ENCODE assay signal across 8 mouse cellular contexts in the genomic region with DNA sequence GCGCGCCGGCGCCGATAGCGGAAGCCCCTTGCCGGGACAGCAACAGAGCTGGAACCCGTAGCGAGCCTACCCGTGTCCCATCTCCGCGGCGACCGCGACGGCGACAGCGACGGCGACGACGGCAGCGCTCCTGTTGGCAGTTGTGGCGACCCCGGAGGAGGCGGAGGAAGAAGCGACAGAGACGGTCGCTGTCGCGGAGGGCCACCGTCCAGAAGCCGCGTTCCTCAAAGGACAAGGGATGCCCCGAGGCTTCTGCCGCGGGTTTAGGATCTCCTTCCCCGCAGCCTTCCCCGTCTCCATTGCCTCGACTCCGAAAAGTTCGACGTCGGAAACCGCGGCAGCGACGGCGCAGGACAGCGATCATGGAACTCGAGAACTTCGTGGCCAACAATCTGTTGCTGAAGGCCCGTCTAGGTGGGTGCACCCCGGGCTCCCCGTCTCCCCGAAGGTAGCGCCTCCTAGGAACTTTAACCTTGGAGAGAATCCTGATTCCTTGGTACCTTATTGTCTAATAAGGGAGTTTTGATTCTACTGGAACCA. TPM values are rescaled to one million over a fixed set of nuclear protein-coding genes. Genes with fewer than 3 reads are reported as not detected.
DNase-seq lines count a peak whose midpoint lies in the region; ATAC-seq and TF ChIP-seq lines count a peak whose summit lies in the region.

No protein-coding gene starts in this region.

- peak overlapping the region; percentile 70 for H3K4me3 ChIP-seq in heart, embryonic 16.5 days (ENCODE audit: low read length)
- peak overlapping the region; percentile 65 for H3K4me3 ChIP-seq in forebrain, postnatal 0 days (ENCODE audit: low read depth, low read length)

- under 1% methylated on average over 57 of the region's 57 CpGs for WGBS in heart, embryonic 16.5 days
- WGBS in forebrain, postnatal 0 days, result under 1% methylated on average over 57 of the region's 57 CpGs

- H3K27me3 ChIP-seq in heart, embryonic 16.5 days (ENCODE audit: control insufficient read depth, insufficient read depth, low read length), result no peaks in the 10 kb centered on the region
- H3K27me3 ChIP-seq in forebrain, postnatal 0 days (ENCODE audit: insufficient read depth, low read length), result no peaks in the 10 kb centered on the region

- no peaks in the 10 kb centered on the region for H3K9me3 ChIP-seq in heart, embryonic 16.5 days (replicated peaks; ENCODE audit: control insufficient read depth, low read length)
- no peaks in the 10 kb centered on the region for H3K9me3 ChIP-seq in forebrain, postnatal 0 days (ENCODE audit: low read length)

- DNase-seq in heart, postnatal 4 days, result no peak
- peak; percentile 56 for DNase-seq in MN1 (ENCODE audit: low spot score)
- DNase-seq in forebrain, postnatal 0 days, result no peak
- DNase-seq in gastrocnemius, postnatal 10 days, result no peak
- no peak for DNase-seq in thymus, postnatal 4 days
- DNase-seq in ovary, postnatal 36 days (ENCODE audit: low spot score), result no peak

- peak overlapping the region; percentile 90 for H3K27ac ChIP-seq in heart, embryonic 16.5 days (ENCODE audit: low read length)
- H3K27ac ChIP-seq in forebrain, postnatal 0 days (ENCODE audit: low read depth, low read length), result peak overlapping the region; percentile 76

- peaks cover 14% of the 10 kb centered on the region for H3K36me3 ChIP-seq in heart, embryonic 16.5 days (ENCODE audit: control insufficient read depth, insufficient read depth)
- peaks cover 13% of the 10 kb centered on the region for H3K36me3 ChIP-seq in forebrain, postnatal 0 days (ENCODE audit: insufficient read depth)

- H3K4me2 ChIP-seq in heart, embryonic 16.5 days (ENCODE audit: low read depth, low read length), result peak overlapping the region; percentile 70
- peak overlapping the region; percentile 47 for H3K4me2 ChIP-seq in forebrain, postnatal 0 days (ENCODE audit: low read depth)

- no peak for TF ChIP-seq CTCF in forebrain, postnatal 0 days (IDR thresholded peaks at IDR 0.05; ENCODE audit: low read depth)

- H3K9ac ChIP-seq in heart, embryonic 16.5 days (ENCODE audit: low read length), result peak overlapping the region; percentile 80
- peak overlapping the region; percentile 51; the same call in 1 of the 2 replicates for H3K9ac ChIP-seq in forebrain, postnatal 0 days

- ATAC-seq in heart, embryonic 16.5 days (replicated peaks; ENCODE audit: extremely low read depth, insufficient read depth, low FRiP score), result 0 out of 2 replicates have a peak, but pooled peaks have one; percentile 0
- ATAC-seq in forebrain, postnatal 0 days, result no peak
- ATAC-seq in megakaryocyte progenitor cell, adult 5-6 weeks (replicated peaks; ENCODE audit: poor library complexity), result peak; percentile 0; the same call in 1 of the 2 replicates

- peaks cover 13% of the 10 kb centered on the region for H3K4me1 ChIP-seq in heart, embryonic 16.5 days (ENCODE audit: control insufficient read depth, insufficient read depth, low read length)
- peaks cover 6% of the 10 kb centered on the region for H3K4me1 ChIP-seq in forebrain, postnatal 0 days (ENCODE audit: insufficient read depth)

RNA-seq across cellular contexts. Expression of a gene that starts 0.5 kb away (rescaled TPM):
- 2.2 and 2.5 TPM in 2 replicates for polyA plus RNA-seq in heart, embryonic 16.5 days (2015; fragmentation: Nextera tagmentation; extraction: Ambion mirVana)
- 1 to 10 TPM; 1.1 to 2.9 TPM for total RNA-seq in heart, postnatal 4 days (2021)
- 2.4 and 3.5 TPM in 2 replicates for total RNA-seq in forebrain, postnatal 0 days (2014; rRNA removed)
- 2.2 and 3.6 TPM in 2 replicates for polyA plus RNA-seq in forebrain, postnatal 0 days (2015; fragmentation: Nextera tagmentation; extraction: Ambion mirVana)
- total RNA-seq in megakaryocyte progenitor cell, adult 5-6 weeks (2015), result 1.1 and 1.2 TPM in 2 replicates
- total RNA-seq in megakaryocyte progenitor cell, adult 5-6 weeks (2017), result 0.41 and 1.1 TPM in 2 replicates
- total RNA-seq in gastrocnemius, postnatal 10 days (2021), result 1 to 10 TPM; 1.4 to 1.5 TPM

RNA-seq across cellular contexts. Expression of a gene that starts 0.7 kb away (rescaled TPM):
- 14.2 and 17.6 TPM in 2 replicates for polyA plus RNA-seq in heart, embryonic 16.5 days (2015; fragmentation: Nextera tagmentation; extraction: Ambion mirVana)
- 10 to 100 TPM; 14.1 to 15.1 TPM for total RNA-seq in heart, postnatal 4 days (2021)
- 12.1 and 14.9 TPM in 2 replicates for total RNA-seq in forebrain, postnatal 0 days (2014; rRNA removed)
- polyA plus RNA-seq in forebrain, postnatal 0 days (2015; fragmentation: Nextera tagmentation; extraction: Ambion mirVana), result 22.0 and 23.3 TPM in 2 replicates
- 31.0 and 32.9 TPM in 2 replicates for total RNA-seq in megakaryocyte progenitor cell, adult 5-6 weeks (2015)
- total RNA-seq in megakaryocyte progenitor cell, adult 5-6 weeks (2017), result 47.3 and 70.3 TPM in 2 replicates
- total RNA-seq in gastrocnemius, postnatal 10 days (2021), result 10 to 100 TPM; 11.0 to 14.4 TPM

RNA-seq across cellular contexts. Expression of a gene that starts 23.6 kb away (rescaled TPM):
- polyA plus RNA-seq in heart, embryonic 16.5 days (2015; fragmentation: Nextera tagmentation; extraction: Ambion mirVana), result 89.3 and 99.8 TPM in 2 replicates
- 10 to 100 TPM; 27.9 to 30.5 TPM for total RNA-seq in heart, postnatal 4 days (2021)
- 59.9 and 78.4 TPM in 2 replicates for total RNA-seq in forebrain, postnatal 0 days (2014; rRNA removed)
- 76.0 and 95.9 TPM in 2 replicates for polyA plus RNA-seq in forebrain, postnatal 0 days (2015; fragmentation: Nextera tagmentation; extraction: Ambion mirVana)
- total RNA-seq in megakaryocyte progenitor cell, adult 5-6 weeks (2015), result 195 and 211 TPM in 2 replicates
- 116 and 143 TPM in 2 replicates for total RNA-seq in megakaryocyte progenitor cell, adult 5-6 weeks (2017)
- 10 to 100 TPM; 15.0 to 17.5 TPM for total RNA-seq in gastrocnemius, postnatal 10 days (2021)
